Mouse (Mus musculus): Measurements from ENCODE around the gene Lrrc4c. TPM values are rescaled to one million over a fixed set of nuclear protein-coding genes. Genes with fewer than 3 reads are reported as not detected.

Gene Lrrc4c
- total and polyA plus RNA-seq, 2 experiments from 2014 or later: 0.08 to 0.66 TPM

- no peak overlapping the region for H3K9ac ChIP-seq (replicated peaks; ENCODE audit: low read depth, low read length)
- H3K4me3 ChIP-seq (ENCODE audit: low read depth, low read length): no peak overlapping the region
- no peak overlapping the region for H3K4me2 ChIP-seq (ENCODE audit: low read depth, low read length)
- WGBS: 86% methylated on average over 2 of the region's 2 CpGs
- no peaks in the 10 kb centered on the region for H3K27me3 ChIP-seq (ENCODE audit: control insufficient read depth, insufficient read depth, low read length)
- no peak overlapping the region for H3K27ac ChIP-seq (ENCODE audit: low read depth)
- no peak for TF ChIP-seq EP300 (IDR thresholded peaks at IDR 0.05; ENCODE audit: low read depth)
- TF ChIP-seq CTCF (IDR thresholded peaks at IDR 0.05; ENCODE audit: low read depth): no peak
- H3K4me1 ChIP-seq (ENCODE audit: control insufficient read depth, insufficient read depth): no peaks in the 10 kb centered on the region
- H3K36me3 ChIP-seq (replicated peaks; ENCODE audit: control insufficient read depth, insufficient read depth, low read length): no peaks in the 10 kb centered on the region
- no peak for ATAC-seq (ENCODE audit: insufficient read depth, low read depth)
- no peaks in the 10 kb centered on the region for H3K9me3 ChIP-seq (replicated peaks; ENCODE audit: control insufficient read depth, low read length)
- no peak for DNase-seq (ENCODE audit: low spot score)
These were observed 1292.6 kb downstream of the Lrrc4c start for GRCm38 (mm10) chr2:97610566-97610965.

- Histone ChIP-seq H3K9me3 (replicated peaks; ENCODE audit: control insufficient read depth, low read length) (no peaks in the 10 kb centered on the region), H3K9ac (replicated peaks; ENCODE audit: low read depth, low read length) (no peak overlapping the region), H3K27me3 (ENCODE audit: control insufficient read depth, insufficient read depth, low read length) (no peaks in the 10 kb centered on the region), H3K27ac (ENCODE audit: low read depth) (no peak overlapping the region), H3K4me2 (ENCODE audit: low read depth, low read length) (no peak overlapping the region), H3K4me1 (ENCODE audit: control insufficient read depth, insufficient read depth) (no peaks in the 10 kb centered on the region), H3K4me3 (ENCODE audit: low read depth, low read length) (no peak overlapping the region), H3K36me3 (replicated peaks; ENCODE audit: control insufficient read depth, insufficient read depth, low read length) (no peaks in the 10 kb centered on the region)
- peak; percentile 31 for TF ChIP-seq CTCF (IDR thresholded peaks at IDR 0.05; ENCODE audit: low read depth)
- TF ChIP-seq EP300 (IDR thresholded peaks at IDR 0.05; ENCODE audit: low read depth): no peak
- WGBS: 73% methylated on average over 2 of the region's 2 CpGs
- ATAC-seq (ENCODE audit: insufficient read depth, low read depth) (no peak), DNase-seq (ENCODE audit: low spot score) (no peak)
These were observed 1296.8 kb downstream of the Lrrc4c start for GRCm38 (mm10) chr2:97614724-97615123.

- Histone ChIP-seq H3K36me3 (replicated peaks; ENCODE audit: control insufficient read depth, insufficient read depth, low read length) (no peaks in the 10 kb centered on the region), H3K27ac (ENCODE audit: low read depth) (no peak overlapping the region), H3K4me3 (ENCODE audit: low read depth, low read length) (no peak overlapping the region), H3K9ac (replicated peaks; ENCODE audit: low read depth, low read length) (no peak overlapping the region), H3K9me3 (replicated peaks; ENCODE audit: control insufficient read depth, low read length) (no peaks in the 10 kb centered on the region), H3K27me3 (ENCODE audit: control insufficient read depth, insufficient read depth, low read length) (no peaks in the 10 kb centered on the region), H3K4me2 (ENCODE audit: low read depth, low read length) (no peak overlapping the region), H3K4me1 (ENCODE audit: control insufficient read depth, insufficient read depth) (no peaks in the 10 kb centered on the region)
- no peak for DNase-seq (ENCODE audit: low spot score)
- no peak for ATAC-seq (ENCODE audit: insufficient read depth, low read depth)
- TF ChIP-seq CTCF (IDR thresholded peaks at IDR 0.05; ENCODE audit: low read depth): no peak
- TF ChIP-seq EP300 (IDR thresholded peaks at IDR 0.05; ENCODE audit: low read depth): no peak
- 62% methylated on average over 1 of the region's 1 CpGs for WGBS
These were observed 1300.6 kb downstream of the Lrrc4c start for GRCm38 (mm10) chr2:97618589-97618988.

GRCm38 (mm10) chr2:97639941-97640340, 1322.0 kb downstream of the Lrrc4c start:
- Histone ChIP-seq H3K4me3 (ENCODE audit: low read depth, low read length) (no peak overlapping the region), H3K9ac (replicated peaks; ENCODE audit: low read depth, low read length) (no peak overlapping the region), H3K36me3 (replicated peaks; ENCODE audit: control insufficient read depth, insufficient read depth, low read length) (no peaks in the 10 kb centered on the region), H3K4me2 (ENCODE audit: low read depth, low read length) (no peak overlapping the region), H3K27me3 (ENCODE audit: control insufficient read depth, insufficient read depth, low read length) (no peaks in the 10 kb centered on the region), H3K4me1 (ENCODE audit: control insufficient read depth, insufficient read depth) (no peaks in the 10 kb centered on the region), H3K9me3 (replicated peaks; ENCODE audit: control insufficient read depth, low read length) (no peaks in the 10 kb centered on the region), H3K27ac (ENCODE audit: low read depth) (no peak overlapping the region)
- WGBS: 77% methylated on average over 2 of the region's 2 CpGs
- ATAC-seq (ENCODE audit: insufficient read depth, low read depth) (no peak), DNase-seq (ENCODE audit: low spot score) (no peak)
- TF ChIP-seq EP300 (IDR thresholded peaks at IDR 0.05; ENCODE audit: low read depth): no peak
- no peak for TF ChIP-seq CTCF (IDR thresholded peaks at IDR 0.05; ENCODE audit: low read depth)

GRCm38 (mm10) chr2:97641661-97642060, 1323.7 kb downstream of the Lrrc4c start:
- no peaks in the 10 kb centered on the region for H3K4me1 ChIP-seq (ENCODE audit: control insufficient read depth, insufficient read depth)
- no peak for DNase-seq (ENCODE audit: low spot score)
- H3K36me3 ChIP-seq (replicated peaks; ENCODE audit: control insufficient read depth, insufficient read depth, low read length): no peaks in the 10 kb centered on the region
- TF ChIP-seq EP300 (IDR thresholded peaks at IDR 0.05; ENCODE audit: low read depth) (no peak), CTCF (IDR thresholded peaks at IDR 0.05; ENCODE audit: low read depth) (no peak)
- H3K27me3 ChIP-seq (ENCODE audit: control insufficient read depth, insufficient read depth, low read length): no peaks in the 10 kb centered on the region
- H3K4me2 ChIP-seq (ENCODE audit: low read depth, low read length): no peak overlapping the region
- no peak overlapping the region for H3K4me3 ChIP-seq (ENCODE audit: low read depth, low read length)
- no peaks in the 10 kb centered on the region for H3K9me3 ChIP-seq (replicated peaks; ENCODE audit: control insufficient read depth, low read length)
- H3K27ac ChIP-seq (ENCODE audit: low read depth): no peak overlapping the region
- H3K9ac ChIP-seq (replicated peaks; ENCODE audit: low read depth, low read length): no peak overlapping the region
- ATAC-seq (ENCODE audit: insufficient read depth, low read depth): no peak

GRCm38 (mm10) chr2:97652711-97653110, 1334.7 kb downstream of the Lrrc4c start:
- no peaks in the 10 kb centered on the region for H3K9me3 ChIP-seq (replicated peaks; ENCODE audit: control insufficient read depth, low read length)
- TF ChIP-seq CTCF (IDR thresholded peaks at IDR 0.05; ENCODE audit: low read depth) (no peak), EP300 (IDR thresholded peaks at IDR 0.05; ENCODE audit: low read depth) (no peak)
- DNase-seq (ENCODE audit: low spot score) (no peak), ATAC-seq (ENCODE audit: insufficient read depth, low read depth) (no peak)
- H3K27ac ChIP-seq (ENCODE audit: low read depth): no peak overlapping the region
- no peak overlapping the region for H3K4me2 ChIP-seq (ENCODE audit: low read depth, low read length)
- H3K9ac ChIP-seq (replicated peaks; ENCODE audit: low read depth, low read length): no peak overlapping the region
- WGBS: 79% methylated on average over 1 of the region's 1 CpGs
- no peak overlapping the region for H3K4me3 ChIP-seq (ENCODE audit: low read depth, low read length)
- H3K27me3 ChIP-seq (ENCODE audit: control insufficient read depth, insufficient read depth, low read length): no peaks in the 10 kb centered on the region
- H3K4me1 ChIP-seq (ENCODE audit: control insufficient read depth, insufficient read depth): no peaks in the 10 kb centered on the region
- H3K36me3 ChIP-seq (replicated peaks; ENCODE audit: control insufficient read depth, insufficient read depth, low read length): no peaks in the 10 kb centered on the region

Small RNA genes lying within 50 kb of the gene (microRNA-seq; reads per million reads assigned to microRNA genes)
- not detected for gene Gm44320
